Mouse (Mus musculus): ENCODE results near the gene Fgd6. TPM values are rescaled to one million over a fixed set of nuclear protein-coding genes. Genes with fewer than 3 reads are reported as not detected.

The Fgd6 gene
- total RNA-seq, 4 experiments from 2014 or later: 4.5 to 6.5 (median 5.7) TPM

DNA sequence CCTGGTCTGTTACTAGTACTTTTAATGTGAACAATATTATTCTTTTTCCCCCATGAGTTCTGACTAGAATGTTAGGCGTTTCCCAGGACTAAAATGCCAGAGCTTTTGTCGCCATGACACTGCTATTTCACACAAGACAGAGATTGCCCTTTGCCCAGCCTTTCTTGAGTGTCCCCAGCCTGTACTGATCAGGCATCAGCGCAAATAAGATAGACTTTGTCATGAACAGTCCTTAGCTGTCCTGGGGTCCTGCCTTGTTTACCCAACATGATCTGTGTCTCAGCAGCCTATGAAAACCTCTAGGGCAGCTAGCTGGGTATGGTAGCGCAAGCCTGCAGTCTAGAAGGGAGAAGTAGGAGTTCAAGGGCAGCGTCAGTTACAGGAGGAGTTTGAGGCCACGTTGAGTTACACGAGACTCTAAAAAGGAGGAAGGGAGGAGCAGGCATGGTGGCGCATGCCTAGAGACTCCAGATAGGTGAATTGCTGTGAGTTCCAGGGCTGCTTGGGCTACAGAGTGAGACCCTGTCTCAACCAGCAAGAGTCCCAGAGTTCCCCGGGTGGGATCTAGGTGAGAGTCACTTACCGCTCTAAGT is 103.2 kb downstream of the Fgd6 start:
- DNase-seq: no peak

DNA sequence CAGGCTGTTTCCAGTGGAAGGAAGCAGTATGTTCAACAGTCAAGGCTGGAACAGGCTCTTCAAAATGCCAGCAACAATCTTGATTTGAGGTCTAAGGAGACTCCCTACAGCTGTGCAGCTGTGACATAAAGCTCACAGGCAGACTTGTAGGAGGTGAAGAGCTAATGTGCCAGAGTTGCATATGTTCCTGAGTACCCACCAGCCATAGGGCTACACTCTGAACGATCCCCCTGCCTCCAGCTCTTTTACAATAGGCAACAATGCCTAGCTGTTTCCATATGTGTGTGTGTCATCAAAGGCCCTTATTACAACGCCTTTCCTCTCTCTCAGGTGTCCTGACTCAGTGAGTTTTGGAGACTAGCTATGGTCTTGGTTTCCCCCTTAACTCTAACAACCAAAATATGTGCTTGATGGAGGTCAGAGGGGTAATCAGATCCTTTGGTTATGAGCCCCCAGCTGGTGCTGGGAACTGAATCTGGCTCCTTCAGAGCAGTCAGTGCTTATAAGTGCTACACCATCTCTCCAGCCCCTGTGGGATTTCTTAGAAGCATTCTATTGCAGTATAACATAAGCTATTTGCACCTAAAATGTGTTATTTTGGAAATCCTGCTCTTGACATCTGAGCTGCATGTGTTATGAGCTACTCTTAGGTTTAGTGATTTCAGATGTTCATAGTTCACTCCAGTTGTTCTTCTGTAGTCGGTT is 104.6 kb downstream of the Fgd6 start:
- no peak for DNase-seq

DNA sequence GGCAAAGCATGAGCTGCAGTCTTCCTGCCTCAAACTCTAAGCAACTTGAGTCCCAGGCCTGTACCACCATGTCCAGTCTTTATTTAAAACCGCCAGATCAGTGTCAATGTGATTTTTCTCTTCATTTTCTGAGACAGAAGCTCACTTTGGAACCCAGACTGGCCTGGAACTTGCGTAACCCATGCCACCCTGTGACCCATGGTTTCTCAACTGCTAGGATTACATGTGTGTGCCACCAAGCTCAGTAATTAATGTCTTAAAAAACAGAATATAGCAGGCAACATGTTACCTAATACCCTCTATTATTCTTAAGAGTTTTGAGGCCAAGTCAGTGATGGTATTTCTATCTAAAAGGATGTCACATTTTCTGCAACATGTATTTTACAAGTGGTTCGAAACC is 106.6 kb downstream of the Fgd6 start:
- no peak for DNase-seq

DNA sequence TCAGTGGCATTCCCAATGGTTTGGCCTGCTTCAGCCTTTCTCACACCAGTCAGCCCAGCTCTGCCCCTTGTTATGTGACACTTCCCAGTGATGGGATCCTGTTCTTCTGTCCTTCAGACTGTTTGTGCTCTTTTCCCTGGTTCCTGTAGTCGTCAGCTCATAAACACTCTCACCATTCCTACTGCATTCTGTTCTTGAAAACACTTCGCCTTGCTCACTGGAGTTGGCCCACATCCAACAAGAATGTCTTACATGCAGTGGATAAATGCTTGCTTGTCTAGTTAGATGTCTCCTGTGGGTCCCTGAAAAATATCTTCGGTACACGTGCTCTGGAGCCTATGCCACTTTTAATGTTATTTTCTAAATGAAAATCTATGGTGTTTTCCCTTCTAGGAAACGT is 108.8 kb downstream of the Fgd6 start:
- DNase-seq: no peak

DNA sequence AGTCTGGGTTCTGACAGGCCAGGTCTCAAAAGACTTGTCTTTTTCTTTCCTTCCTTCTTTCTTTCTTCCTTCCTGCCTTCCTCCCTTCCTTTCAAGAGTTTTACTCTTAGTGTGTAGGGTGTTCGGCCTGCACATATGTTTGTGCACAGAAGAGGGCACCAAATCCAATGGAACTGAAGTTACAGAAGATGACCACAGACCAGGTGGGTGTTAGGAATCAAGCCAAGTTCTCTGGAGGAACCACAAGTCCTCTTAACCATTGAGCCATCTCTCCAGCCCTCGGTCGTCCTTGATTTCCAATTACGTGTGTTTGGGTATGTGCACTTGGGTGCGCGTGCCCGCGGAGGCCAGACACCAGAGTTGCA is 111.6 kb downstream of the Fgd6 start:
- DNase-seq: no peak

DNA sequence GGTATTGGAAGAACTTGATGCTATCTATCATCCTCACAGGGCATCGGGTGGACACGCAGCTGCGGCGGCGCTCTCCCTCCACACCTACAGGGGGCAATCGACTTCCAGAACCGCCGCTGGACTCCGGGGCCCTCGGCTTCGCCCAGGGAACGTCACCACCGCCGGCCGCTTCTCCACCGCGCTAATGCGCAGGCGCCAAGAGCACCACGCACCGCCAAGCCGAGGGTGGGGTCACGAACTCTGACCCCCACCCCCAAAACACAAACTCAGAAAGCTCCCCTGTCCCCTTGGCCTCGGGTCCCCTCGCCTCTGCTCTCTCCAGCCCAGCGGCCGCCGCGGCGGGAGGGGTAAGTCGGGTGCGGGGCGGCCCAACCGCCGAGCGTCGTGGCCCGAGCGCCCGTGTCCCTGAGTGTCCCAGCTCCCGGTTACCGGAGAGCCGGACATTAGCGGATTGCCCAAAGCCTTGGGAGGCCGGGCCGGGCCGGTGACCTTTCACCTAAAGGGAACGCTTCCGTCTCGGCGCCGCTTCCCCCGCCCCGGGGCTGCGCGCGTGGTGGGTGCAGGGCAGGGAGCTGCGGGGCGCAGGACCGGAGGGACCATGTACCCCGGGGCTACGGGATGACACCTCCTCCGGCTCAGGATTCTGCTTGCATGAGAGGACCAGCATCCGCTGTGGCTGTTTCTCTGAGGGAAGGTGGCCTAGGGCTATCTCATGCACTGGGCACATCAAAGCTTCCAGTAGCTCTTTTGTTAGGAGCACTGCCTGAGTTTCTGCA is 112.1 kb downstream of the Fgd6 start, which contains the start of gene Nr2c1:
Gene Nr2c1, plus strand, starts transcription at position 268 of the 776 bp plus-strand sequence.
- DNase-seq: peak; percentile 91

DNA sequence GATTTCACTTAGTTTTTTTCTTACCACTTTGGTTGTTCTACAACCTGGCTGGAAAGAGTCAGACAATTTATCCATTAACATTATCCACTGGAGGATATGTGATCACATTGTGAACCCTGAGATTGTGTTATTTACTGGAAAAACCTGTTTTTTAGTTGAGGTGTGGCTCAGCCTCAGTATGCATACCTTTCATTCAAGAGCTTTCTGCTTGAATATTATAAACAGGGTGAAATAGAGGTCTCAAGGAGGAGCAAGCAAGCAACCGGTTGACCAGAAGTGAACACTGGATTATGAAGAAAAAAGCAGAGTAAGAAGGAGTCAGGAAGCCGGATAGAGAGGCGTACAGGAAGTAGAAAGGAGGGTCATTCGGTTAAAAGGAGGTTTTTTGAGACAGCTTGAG is 115.7 kb downstream of the Fgd6 start:
- DNase-seq: no peak

DNA sequence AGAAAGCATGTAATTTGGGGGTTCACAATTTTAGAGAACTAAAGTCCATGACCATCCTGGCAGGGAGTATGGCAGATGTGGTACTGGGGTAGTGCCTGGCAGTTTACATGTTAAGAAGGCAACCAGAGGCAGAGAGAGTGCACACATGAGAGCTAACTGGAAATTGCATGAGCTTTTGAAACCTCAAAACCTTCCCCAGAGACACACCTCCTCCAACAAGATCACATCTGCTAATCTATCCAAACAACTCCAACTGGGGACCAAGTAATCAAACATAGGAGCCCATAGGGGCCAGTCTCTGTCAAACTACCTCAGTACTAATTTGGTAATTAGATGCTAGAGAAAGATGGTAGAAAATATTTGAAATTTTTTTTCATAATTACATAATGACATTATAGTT is 118.0 kb downstream of the Fgd6 start:
- DNase-seq: no peak

DNA sequence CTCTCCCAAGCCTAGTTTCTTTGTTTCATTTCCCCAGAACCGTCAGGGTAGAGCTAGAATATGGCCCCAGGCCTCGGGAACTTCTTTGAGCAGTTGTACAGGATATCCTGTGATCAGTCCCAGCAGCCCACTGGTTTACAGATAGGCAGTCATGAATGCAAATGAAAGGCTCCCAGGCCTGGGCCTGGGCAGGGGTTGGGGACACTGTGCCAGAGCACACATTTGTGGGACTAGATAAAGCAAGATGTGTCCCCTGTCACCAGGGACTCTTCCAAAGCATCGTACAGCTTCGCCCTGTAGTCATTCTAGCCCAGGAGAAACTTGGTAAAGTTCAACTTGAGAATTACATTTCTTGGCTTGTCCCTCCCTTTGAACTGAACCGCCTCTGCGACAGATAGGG is 123.2 kb downstream of the Fgd6 start:
- DNase-seq: no peak

DNA sequence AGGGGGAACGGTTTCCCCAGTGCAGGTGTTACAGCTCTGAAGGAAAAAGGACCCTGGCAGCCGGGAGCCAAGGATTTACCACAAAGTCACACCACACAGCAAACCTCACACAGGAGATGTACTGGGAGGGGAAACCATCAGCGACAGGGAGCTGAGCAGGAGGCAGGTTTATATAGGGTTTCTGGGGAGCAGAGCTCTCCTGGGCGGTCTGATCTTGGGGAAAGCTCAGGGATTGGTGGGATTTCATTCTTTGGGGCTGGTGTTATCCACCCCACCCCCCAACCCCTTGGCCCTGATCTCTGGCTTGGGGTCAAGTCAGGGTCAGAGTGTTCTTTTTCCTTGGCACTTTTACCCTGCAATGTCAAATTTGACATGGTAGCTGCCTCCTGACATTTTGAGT is 123.6 kb downstream of the Fgd6 start:
- DNase-seq: no peak

DNA sequence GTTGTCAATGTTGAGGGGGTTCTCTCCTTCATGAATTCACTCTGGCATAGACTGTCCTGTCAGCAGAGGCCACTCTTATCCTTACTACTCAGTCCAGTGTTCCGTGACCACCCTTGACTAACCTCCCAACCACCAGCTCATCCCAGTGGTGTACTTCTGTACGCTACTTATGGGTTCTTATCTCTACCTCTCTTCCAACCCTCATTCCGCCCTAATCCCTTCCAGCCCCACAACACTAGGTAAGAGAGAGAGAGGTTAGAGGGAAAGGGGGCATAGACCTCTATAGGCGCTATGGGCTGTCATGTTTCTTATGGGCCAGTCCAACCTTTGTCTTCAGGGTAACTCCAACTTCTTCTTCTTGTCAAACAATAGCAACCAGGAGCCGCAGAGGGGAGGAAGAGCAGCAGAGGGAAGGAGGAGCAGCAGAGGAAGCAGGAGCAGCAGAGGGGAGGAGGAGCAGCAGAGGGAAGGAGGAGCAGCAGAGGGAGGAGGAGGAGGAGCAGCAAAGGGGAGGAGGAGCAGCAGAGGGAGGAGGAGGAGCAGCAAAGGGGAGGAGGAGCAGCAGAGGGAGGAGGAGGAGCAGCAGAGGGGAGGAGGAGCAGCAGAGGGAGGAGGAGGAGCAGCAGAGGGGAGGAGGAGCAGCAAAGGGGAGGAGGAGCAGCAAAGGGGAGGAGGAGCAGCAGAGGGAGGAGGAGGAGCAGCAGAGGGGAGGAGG is 125.4 kb downstream of the Fgd6 start:
- no peak for DNase-seq

DNA sequence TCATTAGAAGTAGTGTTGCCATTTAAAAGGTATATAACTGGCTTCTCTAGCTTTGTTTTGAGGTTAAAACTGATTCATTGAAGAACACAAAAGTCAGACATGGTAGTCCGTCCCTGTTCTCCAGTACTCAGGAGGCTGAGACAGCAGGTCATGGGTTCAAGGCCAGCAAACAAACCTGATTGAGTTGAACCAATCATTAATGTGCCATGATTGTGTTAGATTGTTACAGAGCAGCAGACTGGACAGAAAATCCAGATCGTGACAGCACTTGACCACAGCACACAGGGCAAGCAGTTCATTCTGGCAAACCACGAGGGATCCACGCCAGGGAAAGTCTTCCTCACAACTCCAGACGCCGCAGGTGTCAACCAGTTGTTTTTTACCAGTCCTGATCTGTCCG is 126.2 kb downstream of the Fgd6 start:
- DNase-seq: no peak

DNA sequence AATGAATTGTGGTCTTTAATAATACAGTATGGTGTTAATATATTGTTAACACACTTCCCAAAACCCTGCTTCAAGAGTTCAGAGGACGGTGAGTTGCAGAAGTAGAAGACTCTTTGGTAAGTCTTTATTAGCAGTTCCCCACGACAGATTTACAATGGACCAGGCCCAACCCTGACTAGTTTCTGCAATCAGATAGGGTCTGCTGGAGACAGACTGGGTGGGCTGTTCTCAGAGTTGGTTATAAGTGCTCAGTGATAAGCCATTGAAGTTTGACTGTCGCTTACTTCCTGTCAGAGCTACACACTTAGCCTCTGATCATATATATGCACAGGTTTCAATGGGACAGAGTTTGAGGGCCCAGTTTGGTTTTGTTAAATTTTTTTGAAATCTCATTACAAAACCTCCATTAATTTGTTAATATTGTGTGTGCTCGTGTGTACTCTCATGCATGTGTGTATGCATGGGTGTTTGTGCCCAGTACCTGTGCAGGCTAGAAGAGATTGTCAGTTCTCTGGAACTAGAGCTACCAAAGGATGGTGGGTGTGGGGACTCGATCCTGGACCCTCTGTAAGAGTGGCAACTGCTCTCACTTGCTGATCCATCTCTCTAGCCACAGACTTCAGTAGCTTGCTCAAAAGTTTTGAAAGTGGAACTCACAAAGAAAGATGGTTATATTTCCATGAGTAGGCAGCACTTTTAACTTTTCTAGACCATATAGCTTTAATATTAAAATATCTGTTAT is 128.5 kb downstream of the Fgd6 start:
- no peak for DNase-seq

DNA sequence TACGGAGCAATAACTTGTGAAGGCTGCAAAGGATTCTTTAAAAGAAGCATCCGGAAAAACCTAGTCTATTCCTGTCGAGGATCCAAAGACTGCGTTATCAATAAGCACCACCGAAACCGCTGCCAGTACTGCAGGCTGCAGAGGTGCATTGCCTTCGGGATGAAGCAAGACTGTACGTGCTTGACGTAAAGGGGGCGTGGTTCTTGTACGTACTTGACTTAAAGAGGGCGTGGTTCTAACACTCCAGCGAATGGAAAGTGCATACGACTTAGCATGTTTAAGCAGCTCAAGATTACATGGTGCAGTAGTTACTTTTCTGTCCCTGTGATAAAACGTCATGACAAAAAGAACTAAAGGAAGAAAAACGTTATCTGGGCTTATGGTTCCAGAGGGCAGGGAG is 129.6 kb downstream of the Fgd6 start:
- no peak for DNase-seq

DNA sequence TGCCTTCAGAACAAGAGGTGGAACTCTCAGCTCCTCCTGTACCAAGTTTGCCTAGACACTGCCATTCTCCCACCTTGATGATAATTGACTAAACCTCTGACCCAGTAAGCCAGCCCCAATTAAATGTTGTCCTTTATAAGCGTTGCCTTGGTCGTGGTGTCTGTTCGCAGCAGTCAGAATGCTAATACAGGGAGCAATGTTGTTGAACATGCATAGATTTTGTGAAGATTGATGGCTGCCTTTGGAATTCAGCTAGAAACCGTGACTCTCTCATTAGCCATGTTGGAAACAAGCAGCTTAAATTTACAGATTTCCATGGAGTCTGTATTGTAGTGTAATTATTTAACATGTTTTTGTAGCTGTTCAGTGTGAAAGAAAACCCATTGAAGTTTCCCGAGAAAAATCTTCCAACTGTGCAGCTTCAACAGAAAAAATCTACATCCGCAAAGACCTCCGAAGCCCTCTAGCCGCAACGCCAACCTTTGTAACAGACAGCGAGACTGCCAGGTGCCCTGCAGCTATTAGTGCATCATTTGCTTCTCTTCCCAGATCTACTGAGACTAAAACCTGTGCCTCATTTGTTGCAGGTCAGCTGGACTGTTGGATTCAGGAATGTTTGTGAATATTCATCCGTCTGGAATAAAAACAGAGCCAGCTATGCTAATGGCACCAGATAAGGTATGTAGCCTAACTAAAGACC is 131.4 kb downstream of the Fgd6 start:
- no peak for DNase-seq

DNA sequence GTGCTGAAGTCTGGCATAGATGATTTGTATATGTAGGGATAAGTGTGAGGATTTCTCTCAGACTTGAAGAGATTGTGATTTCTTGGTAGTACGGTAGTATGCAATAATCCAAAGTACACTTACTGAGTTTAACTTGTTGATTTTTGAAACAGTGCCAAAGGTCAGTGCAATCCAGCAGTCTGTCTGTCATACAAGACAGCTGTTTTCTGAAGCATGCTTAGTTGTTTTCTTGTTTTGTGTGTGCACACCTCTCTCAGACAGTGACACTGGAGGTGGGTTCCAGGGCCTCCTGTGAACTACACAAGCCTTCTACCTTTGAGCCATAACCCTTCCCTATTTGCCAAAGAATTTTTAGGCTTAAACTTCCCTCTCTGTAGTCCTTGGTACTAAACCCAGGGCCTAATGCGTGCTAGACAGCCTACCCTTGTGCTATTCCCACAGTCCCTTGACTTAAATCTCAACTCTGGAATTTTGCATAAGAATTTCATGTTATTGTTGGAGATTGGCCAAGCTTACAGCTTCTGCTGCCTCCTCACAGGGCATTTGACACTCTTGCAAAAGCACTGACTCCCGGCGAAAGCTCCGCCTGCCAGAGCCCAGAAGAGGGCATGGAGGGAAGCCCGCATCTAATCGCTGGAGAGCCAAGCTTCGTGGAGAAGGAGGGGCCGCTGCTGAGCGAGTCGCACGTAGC is 135.8 kb downstream of the Fgd6 start:
- DNase-seq: no peak

DNA sequence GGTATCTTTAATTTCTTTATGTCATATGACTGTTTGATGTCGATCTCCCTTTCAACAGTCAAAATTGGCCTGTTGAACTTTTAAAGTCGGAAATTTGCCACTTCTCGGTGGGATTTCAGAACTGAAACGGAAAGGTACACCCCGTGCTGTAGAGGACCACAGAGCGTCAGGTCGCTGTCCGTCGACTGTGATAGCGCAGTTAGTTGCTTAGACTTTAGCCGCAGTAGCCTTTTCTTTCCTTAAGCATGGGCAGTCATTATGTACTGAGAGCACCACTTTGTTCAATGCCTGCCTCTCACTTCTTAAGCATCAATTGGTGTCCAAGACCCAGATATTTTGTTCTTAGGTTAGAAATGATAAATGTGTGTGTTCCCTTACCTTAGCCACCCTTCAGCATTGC is 136.3 kb downstream of the Fgd6 start:
- no peak for DNase-seq

DNA sequence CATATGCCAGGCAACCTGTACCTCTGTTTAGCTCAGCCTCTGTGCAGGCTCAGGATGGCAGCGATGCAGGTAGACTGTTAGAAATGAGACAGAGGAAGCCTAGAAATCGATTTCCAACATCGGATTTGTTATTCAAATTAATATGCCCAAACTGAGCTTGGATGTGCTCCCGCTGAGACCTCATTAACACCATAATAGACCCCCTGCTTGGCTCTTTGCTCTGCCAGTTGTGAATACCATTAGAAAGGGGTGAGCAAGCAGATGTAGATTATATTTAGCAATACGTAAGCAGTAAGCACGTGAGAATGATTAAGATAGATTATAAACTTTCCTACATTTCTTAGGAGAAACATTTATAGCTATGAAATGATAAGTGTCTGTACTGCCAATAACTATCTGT is 136.9 kb downstream of the Fgd6 start:
- no peak for DNase-seq

DNA sequence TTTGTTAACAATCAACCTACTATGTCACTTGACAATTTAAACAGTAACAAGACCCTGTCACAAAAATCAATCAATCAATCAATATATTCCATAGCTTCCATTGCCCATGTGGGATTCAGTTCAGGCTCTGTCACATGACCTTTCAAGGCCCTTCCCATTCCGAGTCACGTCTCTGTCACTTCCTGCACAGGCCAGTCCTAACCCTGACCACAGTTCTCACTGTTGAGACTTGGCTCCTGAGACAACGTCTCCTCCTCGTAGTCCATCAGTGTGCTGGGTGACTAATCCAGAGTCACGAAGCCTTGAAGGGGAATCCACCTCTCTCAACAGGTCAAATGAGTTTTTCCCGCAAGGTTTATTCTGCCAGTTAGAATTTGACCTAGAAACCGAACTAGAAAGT is 138.9 kb downstream of the Fgd6 start:
- DNase-seq: peak; percentile 48

DNA sequence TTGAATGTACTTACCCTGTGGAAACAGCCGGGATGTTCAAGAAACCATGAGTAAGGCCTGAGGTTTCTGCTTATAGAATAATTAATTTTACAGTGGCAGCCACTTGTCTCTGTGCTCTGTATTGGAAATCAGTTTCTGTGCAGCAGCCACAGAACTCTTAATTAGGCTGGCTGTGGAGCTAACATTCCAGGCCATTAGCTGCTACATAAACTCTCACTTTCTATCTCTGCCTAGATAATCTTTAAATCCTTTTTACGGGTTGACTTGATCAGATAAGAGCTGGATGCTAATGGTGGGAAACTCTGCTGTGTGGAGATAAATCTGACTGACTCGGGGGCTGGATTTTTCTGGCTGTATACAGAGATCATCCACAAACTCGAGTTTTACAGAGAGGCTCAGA is 147.4 kb downstream of the Fgd6 start:
- DNase-seq: no peak
